Mouse (Mus musculus) thymus, adult 2 months (tissue): ENCODE results near the gene Srp68.

Experiments
- CTCF ChIP-seq: fragments of 200-500 bp; IDR thresholded peaks from 2 replicates; pipeline ENCODE4 v1.5.1; 2012; ENCODE audit warnings: mild to moderate bottlenecking, control low read depth, low read length, moderate library complexity, borderline replicate concordance; ENCODE audit not compliant: control insufficient read depth, poor library complexity, insufficient read depth; ENCODE audit errors: extremely low read depth
- POLR2A ChIP-seq: fragments of 200-500 bp; IDR thresholded peaks from 2 replicates; pipeline ENCODE4 v1.6.1; 2012; ENCODE audit warnings: mild to moderate bottlenecking, low read length, control low read depth, moderate library complexity; ENCODE audit not compliant: control insufficient read depth, poor library complexity, insufficient read depth; ENCODE audit errors: extremely low read depth

DNA sequence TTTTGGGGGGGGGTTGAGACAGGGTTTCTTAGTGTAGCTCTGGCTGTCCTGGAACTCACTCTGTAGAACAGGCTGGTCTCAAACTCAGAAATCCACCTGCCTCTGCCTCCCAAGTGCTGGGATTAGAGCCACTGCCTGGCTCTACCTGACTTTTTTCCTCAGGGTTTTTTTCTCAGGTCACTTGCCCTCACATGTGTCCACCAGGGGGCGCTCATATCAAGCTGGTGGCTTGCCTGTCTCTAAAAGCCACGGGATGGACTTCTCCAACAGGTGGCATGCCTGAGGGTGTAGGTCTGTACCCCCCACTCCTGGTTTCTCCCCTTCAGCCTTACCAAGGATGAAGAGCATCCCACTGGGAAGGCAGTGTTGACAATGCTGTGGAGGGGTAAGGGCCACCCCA is 47.6 kb downstream of the Srp68 start:
- TF ChIP-seq CTCF (peak; percentile 90; the same call in 1 of the 2 replicates), POLR2A (no peak)
